ENCODE assay signal across 12 mouse cellular contexts in the genomic region with DNA sequence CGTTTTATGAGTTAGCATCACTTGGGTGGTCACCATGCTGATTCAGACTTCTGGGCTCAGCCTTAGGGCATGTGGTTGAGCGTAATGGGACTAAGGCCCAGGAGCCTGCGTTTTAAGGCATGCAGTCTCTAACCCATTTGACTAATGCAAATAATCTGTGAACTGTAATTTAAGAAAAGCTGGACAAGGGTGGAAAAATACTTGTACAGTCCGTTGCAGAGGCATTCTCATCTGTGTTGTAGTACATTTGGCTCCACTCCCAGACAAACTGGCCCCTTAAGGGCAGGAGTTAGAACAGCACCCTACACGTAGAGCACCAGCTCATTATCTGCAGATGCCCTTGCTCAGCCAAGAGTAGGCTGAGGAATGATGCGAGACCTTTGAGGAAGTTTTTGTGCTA. TPM values are rescaled to one million over a fixed set of nuclear protein-coding genes. Genes with fewer than 3 reads are reported as not detected.
DNase-seq lines count a peak whose midpoint lies in the region; ATAC-seq and TF ChIP-seq lines count a peak whose summit lies in the region.
"Had no signal": no experiment of that assay in that cellular context is flagged by ENCODE, and none has a peak within 500 bp of the region (broad histone marks: within the 10 kb centered on the region; RNA-seq: fewer than 3 reads in every experiment).

No protein-coding gene starts in this region.

- H3K9me3 ChIP-seq in heart, embryonic 16.5 days (replicated peaks; ENCODE audit: control insufficient read depth, low read length) = no peaks in the 10 kb centered on the region
- H3K9me3 ChIP-seq in lung, postnatal 0 days (ENCODE audit: low read length) = no peaks in the 10 kb centered on the region
- H3K9me3 ChIP-seq in midbrain, embryonic 15.5 days = no peaks in the 10 kb centered on the region
- H3K9me3 ChIP-seq: liver, embryonic 15.5 days had no signal

- no peak for DNase-seq in heart, adult 11 months
- DNase-seq in NIH3T3 (ENCODE audit: low read depth) = peak; percentile 89
- peak; percentile 82 for DNase-seq in kidney, adult 2 months
- DNase-seq in lung, postnatal 0 days (ENCODE audit: low spot score) = peak; percentile 54
- no peak for DNase-seq in T-cell, adult 2 months (ENCODE audit: low spot score)
- no peak for DNase-seq in right cerebral cortex, postnatal 10 days (ENCODE audit: low spot score in 2 of 2)
- DNase-seq: right cerebral cortex, postnatal 4 days had no signal

- H3K36me3 ChIP-seq in heart, embryonic 16.5 days (ENCODE audit: control insufficient read depth, insufficient read depth) = peaks cover 16% of the 10 kb centered on the region
- H3K36me3 ChIP-seq in kidney, adult 2 months (ENCODE audit: control insufficient read depth, insufficient read depth, low read length) = peaks cover 9% of the 10 kb centered on the region; the same call in 1 of the 2 replicates
- 0 out of 2 replicates have a peak, but pooled peaks cover 7% of the 10 kb centered on the region for H3K36me3 ChIP-seq in lung, postnatal 0 days (ENCODE audit: insufficient read depth, low read length)
- peaks cover 34% of the 10 kb centered on the region for H3K36me3 ChIP-seq in midbrain, embryonic 15.5 days (replicated peaks)

- peak overlapping the region; percentile 93 for H3K27ac ChIP-seq in heart, embryonic 16.5 days (ENCODE audit: low read length)
- peak overlapping the region; percentile 92 for H3K27ac ChIP-seq in kidney, adult 2 months (ENCODE audit: insufficient read depth, low read depth, low read length)
- H3K27ac ChIP-seq in lung, postnatal 0 days (ENCODE audit: low read length) = no peak overlapping the region
- no peak overlapping the region for H3K27ac ChIP-seq in midbrain, embryonic 15.5 days
- H3K27ac ChIP-seq: liver, embryonic 15.5 days had no signal

- TF ChIP-seq POLR2A in kidney, adult 2 months (IDR thresholded peaks at IDR 0.05; ENCODE audit: low read depth, low read length) = no peak

- no peak overlapping the region for H3K9ac ChIP-seq in heart, embryonic 16.5 days (ENCODE audit: low read length)
- no peak overlapping the region for H3K9ac ChIP-seq in lung, postnatal 0 days (replicated peaks; ENCODE audit: low read depth)
- H3K9ac ChIP-seq in midbrain, embryonic 15.5 days = no peak overlapping the region
- H3K9ac ChIP-seq: liver, embryonic 15.5 days had no signal

- ATAC-seq in heart, embryonic 16.5 days (replicated peaks; ENCODE audit: extremely low read depth, insufficient read depth, low FRiP score) = peak; percentile 94
- peak; percentile 85 for ATAC-seq in lung, postnatal 0 days
- ATAC-seq in midbrain, embryonic 15.5 days (replicated peaks) = no peak
- ATAC-seq: midbrain, embryonic 16.5 days had no signal

- H3K4me2 ChIP-seq in heart, embryonic 16.5 days (ENCODE audit: low read depth, low read length) = peak overlapping the region; percentile 36; the same call in 1 of the 2 replicates
- H3K4me2 ChIP-seq in lung, postnatal 0 days (replicated peaks; ENCODE audit: low read depth, low read length) = no peak overlapping the region
- no peak overlapping the region for H3K4me2 ChIP-seq in midbrain, embryonic 15.5 days
- H3K4me2 ChIP-seq: liver, embryonic 15.5 days had no signal

- TF ChIP-seq CTCF in kidney, adult 2 months (conservative IDR thresholded peaks at IDR 0.05; ENCODE audit: insufficient read depth, insufficient read length, low read depth, low read length) = no peak
- TF ChIP-seq CTCF in lung, postnatal 0 days (IDR thresholded peaks at IDR 0.05) = peak; percentile 32

- no peak overlapping the region for H3K4me3 ChIP-seq in heart, embryonic 16.5 days (ENCODE audit: low read length)
- H3K4me3 ChIP-seq in kidney, adult 2 months (ENCODE audit: insufficient read depth, low read depth, low read length) = no peak overlapping the region
- H3K4me3 ChIP-seq in lung, postnatal 0 days (ENCODE audit: low read depth, low read length) = no peak overlapping the region
- H3K4me3 ChIP-seq in midbrain, embryonic 15.5 days = no peak overlapping the region
- H3K4me3 ChIP-seq: erythroblast, embryonic 14.5 days; liver, embryonic 15.5 days had no signal

- H3K4me1 ChIP-seq in heart, embryonic 16.5 days (ENCODE audit: control insufficient read depth, insufficient read depth, low read length) = peaks cover 33% of the 10 kb centered on the region
- H3K4me1 ChIP-seq in kidney, adult 2 months (ENCODE audit: control insufficient read depth, insufficient read depth, low read length) = peaks cover 24% of the 10 kb centered on the region
- H3K4me1 ChIP-seq in lung, postnatal 0 days (ENCODE audit: insufficient read depth, low read depth, low read length) = no peaks in the 10 kb centered on the region
- peaks cover 4% of the 10 kb centered on the region for H3K4me1 ChIP-seq in midbrain, embryonic 15.5 days
- H3K4me1 ChIP-seq: liver, embryonic 15.5 days had no signal

- WGBS in heart, embryonic 16.5 days = 44% methylated on average over 6 of the region's 6 CpGs
- 27% methylated on average over 6 of the region's 6 CpGs for WGBS in kidney, adult 2 months
- WGBS in lung, postnatal 0 days = 45% methylated on average over 6 of the region's 6 CpGs
- 88% methylated on average over 6 of the region's 6 CpGs for WGBS in midbrain, embryonic 15.5 days

- TF ChIP-seq EP300 in lung, postnatal 0 days (IDR thresholded peaks at IDR 0.05) = no peak

- no peaks in the 10 kb centered on the region for H3K27me3 ChIP-seq in heart, embryonic 16.5 days (ENCODE audit: control insufficient read depth, insufficient read depth, low read length)
- no peaks in the 10 kb centered on the region for H3K27me3 ChIP-seq in kidney, adult 2 months (replicated peaks; ENCODE audit: control insufficient read depth, insufficient read depth, low read length)
- no peaks in the 10 kb centered on the region for H3K27me3 ChIP-seq in lung, postnatal 0 days (replicated peaks; ENCODE audit: insufficient read depth, low read length)
- H3K27me3 ChIP-seq in midbrain, embryonic 15.5 days (replicated peaks) = no peaks in the 10 kb centered on the region
- H3K27me3 ChIP-seq: liver, embryonic 15.5 days had no signal

RNA-seq across cellular contexts. Expression of a gene that starts 6.0 kb away (rescaled TPM):
- polyA plus RNA-seq in heart, embryonic 16.5 days (2015; fragmentation: Nextera tagmentation; extraction: Ambion mirVana) = 50.8 and 54.0 TPM in 2 replicates
- 31.2 and 31.7 TPM in 2 replicates for polyA plus RNA-seq in kidney, adult 2 months (2012; rRNA removed)
- 42.3 and 45.1 TPM in 2 replicates for polyA plus RNA-seq in lung, postnatal 0 days (2015; fragmentation: Nextera tagmentation; extraction: Ambion mirVana)
- polyA plus RNA-seq in midbrain, embryonic 15.5 days (2015; fragmentation: Nextera tagmentation; extraction: Ambion mirVana) = 57.7 and 59.3 TPM in 2 replicates

RNA-seq across cellular contexts. Expression of a gene that starts 11.4 kb away (rescaled TPM):
- 51.9 and 52.1 TPM in 2 replicates for polyA plus RNA-seq in heart, embryonic 16.5 days (2015; fragmentation: Nextera tagmentation; extraction: Ambion mirVana)
- 70.4 and 77.3 TPM in 2 replicates for polyA plus RNA-seq in kidney, adult 2 months (2012; rRNA removed)
- 62.4 and 64.3 TPM in 2 replicates for polyA plus RNA-seq in lung, postnatal 0 days (2015; fragmentation: Nextera tagmentation; extraction: Ambion mirVana)
- 65.0 and 66.2 TPM in 2 replicates for polyA plus RNA-seq in midbrain, embryonic 15.5 days (2015; fragmentation: Nextera tagmentation; extraction: Ambion mirVana)

RNA-seq across cellular contexts. Expression of a gene that starts 17.1 kb away (rescaled TPM):
- 18.4 and 20.8 TPM in 2 replicates for polyA plus RNA-seq in heart, embryonic 16.5 days (2015; fragmentation: Nextera tagmentation; extraction: Ambion mirVana)
- polyA plus RNA-seq in kidney, adult 2 months (2012; rRNA removed) = 7.5 and 8.3 TPM in 2 replicates
- polyA plus RNA-seq in lung, postnatal 0 days (2015; fragmentation: Nextera tagmentation; extraction: Ambion mirVana) = 11.5 and 11.9 TPM in 2 replicates
- 25.3 and 27.9 TPM in 2 replicates for polyA plus RNA-seq in midbrain, embryonic 15.5 days (2015; fragmentation: Nextera tagmentation; extraction: Ambion mirVana)

RNA-seq across cellular contexts. Expression of a gene that starts 17.4 kb away (rescaled TPM):
- 0.60 and 1.5 TPM in 2 replicates for polyA plus RNA-seq in heart, embryonic 16.5 days (2015; fragmentation: Nextera tagmentation; extraction: Ambion mirVana)
- 1.6 TPM in 2 replicates for polyA plus RNA-seq in kidney, adult 2 months (2012; rRNA removed)
- 1.2 and 1.4 TPM in 2 replicates for polyA plus RNA-seq in lung, postnatal 0 days (2015; fragmentation: Nextera tagmentation; extraction: Ambion mirVana)
- polyA plus RNA-seq in midbrain, embryonic 15.5 days (2015; fragmentation: Nextera tagmentation; extraction: Ambion mirVana) = 17.8 and 20.3 TPM in 2 replicates
- polyA plus RNA-seq: erythroblast, embryonic 14.5 days had no signal

RNA-seq across cellular contexts. Expression of a gene that starts 49.2 kb away (rescaled TPM):
- polyA plus RNA-seq in heart, embryonic 16.5 days (2015; fragmentation: Nextera tagmentation; extraction: Ambion mirVana) = 46.4 and 47.1 TPM in 2 replicates
- 16.3 and 24.7 TPM in 2 replicates for polyA plus RNA-seq in kidney, adult 2 months (2012; rRNA removed)
- 38.6 and 41.7 TPM in 2 replicates for polyA plus RNA-seq in lung, postnatal 0 days (2015; fragmentation: Nextera tagmentation; extraction: Ambion mirVana)
- 53.0 and 53.2 TPM in 2 replicates for polyA plus RNA-seq in midbrain, embryonic 15.5 days (2015; fragmentation: Nextera tagmentation; extraction: Ambion mirVana)
- polyA plus RNA-seq: erythroblast, embryonic 14.5 days had no signal

Comparison
In these comparisons a context has a peak if more than half of its experiments do, and no peak if none do; other contexts are left out.
1. H3K27ac ChIP-seq: peak in heart, embryonic 16.5 days (single experiment) and kidney, adult 2 months (single experiment); none in lung, postnatal 0 days (single experiment) and midbrain, embryonic 15.5 days (single experiment).
2. DNase-seq: peak in NIH3T3 (single experiment), kidney, adult 2 months (single experiment) and lung, postnatal 0 days (single experiment); none in heart, adult 11 months (single experiment), T-cell, adult 2 months (single experiment) and right cerebral cortex, postnatal 10 days (0 of 2).